Mouse (Mus musculus) kidney, postnatal 36 days (tissue): Measurements from ENCODE around the gene Chst8.

ENCODE experiments used
- DNase-seq, 2 experiments: peaks; one replicate each; pipeline ENCODE4 v3.0.0; 2021 to 2022; ENCODE audit warnings: mixed read lengths in 2 of 2

Gene Chst8

GRCm38 (mm10) chr7:34662227-34662626 is 150.3 kb downstream of the Chst8 start:
- DNase-seq = no peak

- DNase-seq = peak; percentile 69 to 75
These were observed 153.0 kb downstream of the Chst8 start for GRCm38 (mm10) chr7:34659386-34660085.

GRCm38 (mm10) chr7:34656632-34657031 is 155.9 kb downstream of the Chst8 start, which contains the start of gene Kctd15:
Gene Kctd15 (minus strand): TSS chr7:34656732.
- DNase-seq = no peak

- peak; percentile 93 to 96 for DNase-seq
These were observed 157.2 kb downstream of the Chst8 start for GRCm38 (mm10) chr7:34655086-34655839.

- peak; percentile 53 to 77 for DNase-seq
These were observed 157.9 kb downstream of the Chst8 start for GRCm38 (mm10) chr7:34654441-34655085.

- DNase-seq = peak in 1 of 2 experiments; percentile 57
These were observed 158.6 kb downstream of the Chst8 start for GRCm38 (mm10) chr7:34653731-34654440.

- DNase-seq = peak in 1 of 2 experiments; percentile 53
These were observed 159.6 kb downstream of the Chst8 start for GRCm38 (mm10) chr7:34652751-34653502.

GRCm38 (mm10) chr7:34651381-34651780 is 161.1 kb downstream of the Chst8 start:
- DNase-seq = no peak

GRCm38 (mm10) chr7:34647052-34647451 is 165.5 kb downstream of the Chst8 start:
- DNase-seq = peak; percentile 92 to 94

GRCm38 (mm10) chr7:34646144-34646795 is 166.2 kb downstream of the Chst8 start:
- no peak for DNase-seq

GRCm38 (mm10) chr7:34645623-34646022 is 166.9 kb downstream of the Chst8 start:
- no peak for DNase-seq

GRCm38 (mm10) chr7:34644591-34644990 is 167.9 kb downstream of the Chst8 start:
- no peak for DNase-seq

GRCm38 (mm10) chr7:34643329-34643728 is 169.2 kb downstream of the Chst8 start:
- DNase-seq = peak in 1 of 2 experiments; percentile 19

- DNase-seq = no peak
These were observed 170.5 kb downstream of the Chst8 start for GRCm38 (mm10) chr7:34641968-34642367.

GRCm38 (mm10) chr7:34639798-34640197 is 172.7 kb downstream of the Chst8 start:
- DNase-seq = no peak

- no peak for DNase-seq
These were observed 175.8 kb downstream of the Chst8 start for GRCm38 (mm10) chr7:34636661-34637060.

- no peak for DNase-seq
These were observed 179.4 kb downstream of the Chst8 start for GRCm38 (mm10) chr7:34632966-34633742.

- DNase-seq = peak; percentile 52 to 75
These were observed 182.1 kb downstream of the Chst8 start for GRCm38 (mm10) chr7:34630211-34631085.

GRCm38 (mm10) chr7:34629702-34630210 is 182.8 kb downstream of the Chst8 start:
- no peak for DNase-seq
